16 mouse cellular contexts compared by ENCODE assay signal in the genomic region with DNA sequence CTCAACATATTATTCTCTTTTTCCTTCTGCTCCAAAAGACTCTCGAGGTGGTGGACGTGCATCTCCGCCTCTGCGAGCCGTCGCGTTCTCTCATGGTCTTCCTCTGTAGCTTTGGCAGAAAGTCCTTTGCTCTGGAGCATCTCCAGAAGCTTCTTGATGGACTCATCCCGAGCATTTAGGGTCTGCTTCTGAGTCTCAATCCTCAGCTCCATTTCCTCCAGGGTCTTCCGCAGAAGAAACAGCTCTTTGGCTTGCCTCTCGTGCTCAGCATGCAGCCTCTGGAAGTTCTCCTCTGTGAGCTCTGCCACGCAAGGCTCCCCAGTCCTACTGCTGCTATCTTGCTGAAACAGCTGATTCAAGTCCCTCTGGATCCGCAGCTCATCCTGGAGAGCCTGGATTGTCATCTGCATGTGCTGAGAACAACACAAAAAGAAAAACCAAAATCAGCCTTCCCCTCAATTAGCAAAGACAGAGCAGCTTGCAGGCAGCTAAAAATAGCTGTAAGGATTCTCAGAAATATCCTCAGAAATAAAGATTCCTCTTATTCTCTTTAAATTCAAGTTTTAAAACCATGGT. TPM values are rescaled to one million over a fixed set of nuclear protein-coding genes. Genes with fewer than 3 reads are reported as not detected.
DNase-seq lines count a peak whose midpoint lies in the region; ATAC-seq and TF ChIP-seq lines count a peak whose summit lies in the region.
"Had no signal": no experiment of that assay in that cellular context is flagged by ENCODE, and none has a peak within 500 bp of the region (broad histone marks: within the 10 kb centered on the region; RNA-seq: fewer than 3 reads in every experiment).

No protein-coding gene starts in this region.

- peak; percentile 9 for DNase-seq in midbrain, postnatal 0 days (ENCODE audit: low spot score)
- no peak for DNase-seq in midbrain, embryonic 10.5 days (ENCODE audit: low spot score)
- peak; percentile 17 to 25 for DNase-seq in layer of hippocampus, postnatal 25 days (ENCODE audit: extremely low spot score in 1 of 2, low spot score in 1 of 2)
- DNase-seq in telencephalon, adult 2 months (ENCODE audit: low read depth, low spot score), result peak; percentile 67
- DNase-seq in spleen, postnatal 36 days (ENCODE audit: low spot score in 2 of 2), result no peak
- DNase-seq in retina, embryonic 14.5 days (ENCODE audit: low spot score), result no peak
- no peak for DNase-seq in urinary bladder, postnatal 4 days (ENCODE audit: low spot score in 2 of 2)
- DNase-seq: adrenal gland, adult 2 months; gastrocnemius, postnatal 14 days; kidney, postnatal 10 days; midbrain, embryonic 14.5 days had no signal

- H3K4me3 ChIP-seq in midbrain, postnatal 0 days (ENCODE audit: low read depth, low read length), result no peak overlapping the region
- no peak overlapping the region for H3K4me3 ChIP-seq in midbrain, embryonic 10.5 days
- H3K4me3 ChIP-seq: neural tube, embryonic 12.5 days had no signal

- no peak overlapping the region for H3K27ac ChIP-seq in midbrain, postnatal 0 days (ENCODE audit: low read depth, low read length)
- no peak overlapping the region for H3K27ac ChIP-seq in midbrain, embryonic 10.5 days (replicated peaks)
- H3K27ac ChIP-seq: hindbrain, postnatal 0 days; neural tube, embryonic 12.5 days; stomach, postnatal 0 days had no signal

- H3K9me3 ChIP-seq in midbrain, postnatal 0 days (ENCODE audit: low read length), result no peaks in the 10 kb centered on the region
- no peaks in the 10 kb centered on the region for H3K9me3 ChIP-seq in midbrain, embryonic 10.5 days (replicated peaks)
- H3K9me3 ChIP-seq: neural tube, embryonic 12.5 days had no signal

- 86% methylated on average over 12 of the region's 12 CpGs for WGBS in midbrain, postnatal 0 days
- WGBS in midbrain, embryonic 10.5 days, result 93% methylated on average over 12 of the region's 12 CpGs

- no peak overlapping the region for H3K9ac ChIP-seq in midbrain, postnatal 0 days (replicated peaks; ENCODE audit: low read length, poor library complexity, severe bottlenecking)
- H3K9ac ChIP-seq: neural tube, embryonic 12.5 days had no signal

- H3K4me2 ChIP-seq in midbrain, postnatal 0 days (ENCODE audit: low read depth, low read length, poor library complexity, severe bottlenecking), result no peak overlapping the region
- H3K4me2 ChIP-seq: neural tube, embryonic 12.5 days had no signal

- ATAC-seq in midbrain, postnatal 0 days (ENCODE audit: low FRiP score), result no peak
- peak; percentile 97 for ATAC-seq in frontal cortex, adult (ENCODE audit: low TSS enrichment)
- ATAC-seq: CD4-positive, CD25-positive, alpha-beta regulatory T cell, adult 4 months; hindbrain, postnatal 0 days had no signal

- no peak for TF ChIP-seq CTCF in midbrain, postnatal 0 days (IDR thresholded peaks at IDR 0.05)

- H3K4me1 ChIP-seq in midbrain, postnatal 0 days (ENCODE audit: insufficient read depth, low read length), result no peaks in the 10 kb centered on the region
- H3K4me1 ChIP-seq in midbrain, embryonic 10.5 days, result no peaks in the 10 kb centered on the region
- H3K4me1 ChIP-seq: neural tube, embryonic 12.5 days had no signal

- H3K27me3 ChIP-seq in midbrain, postnatal 0 days (ENCODE audit: insufficient read depth, low read length), result no peaks in the 10 kb centered on the region
- H3K27me3 ChIP-seq in midbrain, embryonic 10.5 days (ENCODE audit: low read depth, poor library complexity, severe bottlenecking), result no peaks in the 10 kb centered on the region
- H3K27me3 ChIP-seq: neural tube, embryonic 12.5 days had no signal

- H3K36me3 ChIP-seq in midbrain, postnatal 0 days (ENCODE audit: insufficient read depth, low read length), result no peaks in the 10 kb centered on the region
- peaks cover 14% of the 10 kb centered on the region for H3K36me3 ChIP-seq in midbrain, embryonic 10.5 days

RNA-seq across cellular contexts. Expression of a gene that starts 51.0 kb away (rescaled TPM):
- total RNA-seq in midbrain, postnatal 0 days (2014; rRNA removed), result 90.0 and 102 TPM in 2 replicates
- 48.1 and 56.1 TPM in 2 replicates for polyA plus RNA-seq in midbrain, postnatal 0 days (2015; fragmentation: Nextera tagmentation; extraction: Ambion mirVana)
- 21.3 and 22.3 TPM in 2 replicates for polyA plus RNA-seq in midbrain, embryonic 10.5 days (2016; fragmentation: Nextera tagmentation; extraction: Ambion mirVana)
- 10 to 100 TPM; 56.8 to 64.6 TPM for total RNA-seq in layer of hippocampus, postnatal 25 days (2021)

Comparison
In these comparisons a context has a peak if more than half of its experiments do, and no peak if none do; other contexts are left out.
1. DNase-seq: peak in midbrain, postnatal 0 days (single experiment), layer of hippocampus, postnatal 25 days (2 of 2) and telencephalon, adult 2 months (single experiment); none in midbrain, embryonic 10.5 days (single experiment), spleen, postnatal 36 days (0 of 2), retina, embryonic 14.5 days (single experiment) and urinary bladder, postnatal 4 days (0 of 2).